Mouse (Mus musculus) small intestine, adult 2 months (tissue): ENCODE measurements around the gene Nsun4.

Source experiments
- CTCF ChIP-seq: fragments of 200-500 bp; IDR thresholded peaks from 2 replicates; pipeline ENCODE4 v1.5.1; 2012; ENCODE audit warnings: low read depth, mild to moderate bottlenecking, control low read depth, inconsistent platforms, low read length, moderate library complexity, mixed read lengths; ENCODE audit not compliant: insufficient replicate concordance, insufficient read length; ENCODE audit errors: extremely low read depth
- POLR2A ChIP-seq: fragments of 200-500 bp; IDR thresholded peaks from 2 replicates; pipeline ENCODE4 v1.6.1; 2012; ENCODE audit warnings: low read depth, mild to moderate bottlenecking, control low read depth, inconsistent platforms, low read length, moderate library complexity

- TF ChIP-seq POLR2A (no peak), CTCF (no peak)
Measured at GRCm38 (mm10) chr4:116016396-116016795, 37.3 kb downstream of the Nsun4 start.
